In genomic region chr8:11414304-11414703, GRCm38 (mm10) we compare ENCODE assay signal across 10 mouse cellular contexts.
A peak's percentile ranks its signal among the peaks of the same experiment; 100 is the strongest.
DNase-seq lines count a peak whose midpoint lies in the region; ATAC-seq lines count a peak whose summit lies in the region.
"Had no signal": no experiment of that assay in that cellular context is flagged by ENCODE, and none has a peak within 500 bp of the region (broad histone marks: within the 10 kb centered on the region; RNA-seq: fewer than 3 reads in every experiment).

No protein-coding gene starts in this region.

- H3K27ac ChIP-seq in heart, embryonic 14.5 days (replicated peaks in 1 of 2; ENCODE audit: control insufficient read depth in 1 of 2, insufficient read depth in 1 of 2, low read depth in 2 of 2, low read length in 2 of 2), result no peak overlapping the region
- peak overlapping the region; percentile 30 for H3K27ac ChIP-seq in hindbrain, embryonic 10.5 days
- H3K27ac ChIP-seq in liver, embryonic 12.5 days, result no peak overlapping the region
- H3K27ac ChIP-seq: heart, embryonic 15.5 days had no signal

- no peaks in the 10 kb centered on the region for H3K27me3 ChIP-seq in heart, embryonic 14.5 days (ENCODE audit: control insufficient read depth, insufficient read depth, low read length)
- no peaks in the 10 kb centered on the region for H3K27me3 ChIP-seq in hindbrain, embryonic 10.5 days (ENCODE audit: insufficient read depth, poor library complexity, severe bottlenecking)
- H3K27me3 ChIP-seq in liver, embryonic 12.5 days (replicated peaks), result peaks cover 5% of the 10 kb centered on the region; the same call in 1 of the 2 replicates
- H3K27me3 ChIP-seq: heart, embryonic 15.5 days had no signal

- H3K4me2 ChIP-seq in heart, embryonic 14.5 days (ENCODE audit: low read length), result no peak overlapping the region
- H3K4me2 ChIP-seq in liver, embryonic 12.5 days, result no peak overlapping the region
- H3K4me2 ChIP-seq: heart, embryonic 15.5 days had no signal

- H3K9ac ChIP-seq in heart, embryonic 14.5 days (ENCODE audit: low read length), result 0 out of 2 replicates have a peak overlapping the region, but pooled peaks have one; percentile 17
- H3K9ac ChIP-seq in liver, embryonic 12.5 days, result no peak overlapping the region
- H3K9ac ChIP-seq: heart, embryonic 15.5 days had no signal

- ATAC-seq in heart, embryonic 14.5 days (ENCODE audit: insufficient number of reproducible peaks, insufficient read depth, low FRiP score, low read depth), result no peak
- no peak for ATAC-seq in megakaryocyte-erythroid progenitor cell, adult 5-6 weeks (replicated peaks; ENCODE audit: low FRiP score, low TSS enrichment, poor library complexity, severe bottlenecking)
- ATAC-seq in liver, embryonic 12.5 days, result no peak

- H3K9me3 ChIP-seq in heart, embryonic 14.5 days (ENCODE audit: control insufficient read depth, low read length), result no peaks in the 10 kb centered on the region
- no peaks in the 10 kb centered on the region for H3K9me3 ChIP-seq in hindbrain, embryonic 10.5 days
- H3K9me3 ChIP-seq in liver, embryonic 12.5 days (replicated peaks), result no peaks in the 10 kb centered on the region
- H3K9me3 ChIP-seq: heart, embryonic 15.5 days had no signal

- intact Hi-C loops in heart, postnatal 36 days (cut with DNase I), result no loop called here
- intact Hi-C loops in left cerebral cortex, postnatal 36 days (cut with DNase I), result no loop called here

- H3K4me3 ChIP-seq in heart, embryonic 14.5 days (ENCODE audit: control insufficient read depth in 1 of 2, insufficient read depth in 1 of 2, low read depth in 1 of 2, low read length in 2 of 2), result no peak overlapping the region
- H3K4me3 ChIP-seq in hindbrain, embryonic 10.5 days, result no peak overlapping the region
- H3K4me3 ChIP-seq in liver, embryonic 12.5 days, result no peak overlapping the region
- H3K4me3 ChIP-seq: heart, embryonic 15.5 days had no signal

- peaks cover 86% of the 10 kb centered on the region for H3K36me3 ChIP-seq in heart, embryonic 14.5 days (ENCODE audit: control insufficient read depth, insufficient read depth, low read length)
- H3K36me3 ChIP-seq in hindbrain, embryonic 10.5 days, result 0 out of 2 replicates have a peak, but pooled peaks cover 10% of the 10 kb centered on the region
- no peaks in the 10 kb centered on the region for H3K36me3 ChIP-seq in liver, embryonic 12.5 days

- DNase-seq in heart, postnatal 36 days, result no peak
- DNase-seq in hindbrain, embryonic 10.5 days (ENCODE audit: low spot score), result no peak
- peak; percentile 76 to 83 for DNase-seq in left cerebral cortex, postnatal 36 days (ENCODE audit: low spot score in 2 of 2)
- DNase-seq in right cerebral cortex, postnatal 10 days (ENCODE audit: low spot score in 2 of 2), result peak; percentile 73 to 85
- no peak for DNase-seq in urinary bladder, postnatal 14 days (ENCODE audit: low spot score)
- DNase-seq: lung, postnatal 36 days had no signal

- WGBS in heart, embryonic 14.5 days, result 60% methylated on average over 8 of the region's 8 CpGs
- WGBS in hindbrain, embryonic 10.5 days, result 40% methylated on average over 8 of the region's 8 CpGs
- 43% methylated on average over 8 of the region's 8 CpGs for WGBS in liver, embryonic 12.5 days (ENCODE audit: insufficient replicate concordance)

- H3K4me1 ChIP-seq in heart, embryonic 14.5 days (ENCODE audit: control insufficient read depth in 2 of 2, insufficient read depth in 2 of 2, low read length in 2 of 2), result peaks cover 20 to 26% of the 10 kb centered on the region in 2 experiments
- H3K4me1 ChIP-seq in hindbrain, embryonic 10.5 days (replicated peaks), result peaks cover 40% of the 10 kb centered on the region
- no peaks in the 10 kb centered on the region for H3K4me1 ChIP-seq in liver, embryonic 12.5 days

Comparison
In these comparisons a context has a peak if more than half of its experiments do, and no peak if none do; other contexts are left out.
1. DNase-seq: peak in left cerebral cortex, postnatal 36 days (2 of 2) and right cerebral cortex, postnatal 10 days (2 of 2); none in heart, postnatal 36 days (0 of 2), hindbrain, embryonic 10.5 days (single experiment) and urinary bladder, postnatal 14 days (single experiment).